Mouse (Mus musculus): ENCODE measurements at regions not wholly inside any gene's neighbourhood (a gene's known extent, or its start where the extent isn't known, plus 50 kb on each side); places are given as distances from the start of the nearest gene placed in this dataset.

- no peak for TF ChIP-seq CTCF (IDR thresholded peaks at IDR 0.05; ENCODE audit: low read depth)
- TF ChIP-seq EP300 (IDR thresholded peaks at IDR 0.05; ENCODE audit: low read depth), result no peak
Observed at GRCm38 (mm10) chr8:89202484-89203096, 158.6 kb upstream of the Sall1 start.
